Mouse (Mus musculus) heart, embryonic 13.5 days (tissue): ENCODE results near the gene Hmg20a. TPM values are rescaled to one million over a fixed set of nuclear protein-coding genes. Genes with fewer than 3 reads are reported as not detected.

Experiments
- ATAC-seq: fragments of 200-750 bp; cut with Nextera tagmentation; 2 replicates; pipeline ENCODE4 v1.8.0; 2017; ENCODE audit warnings: moderate TSS enrichment; ENCODE audit not compliant: insufficient number of reproducible peaks, low FRiP score, low TSS enrichment; ENCODE audit errors: extremely low read depth
- H3K27ac ChIP-seq: fragments of 300-500 bp; sonication (generic); replicated peaks from 2 replicates; pipeline ENCODE4 v1.5.1; 2015; ENCODE audit warnings: moderate library complexity, mild to moderate bottlenecking, inconsistent platforms
- H3K27me3 ChIP-seq: fragments of 300-500 bp; sonication (generic); replicated peaks from 2 replicates; pipeline ENCODE4 v1.6.1; 2015; ENCODE audit warnings: mild to moderate bottlenecking, inconsistent platforms
- H3K36me3 ChIP-seq: fragments of 300-500 bp; sonication (generic); 2 replicates; pipeline ENCODE4 v1.6.1; 2015; ENCODE audit warnings: mild to moderate bottlenecking, inconsistent platforms
- H3K4me1 ChIP-seq: fragments of 300-500 bp; sonication (generic); 2 replicates; pipeline ENCODE4 v1.6.1; 2015; ENCODE audit warnings: inconsistent platforms
- H3K4me2 ChIP-seq: fragments of 300-500 bp; sonication (generic); 2 replicates; pipeline ENCODE4 v1.6.1; 2015; ENCODE audit warnings: inconsistent platforms, mild to moderate bottlenecking, moderate library complexity
- H3K4me3 ChIP-seq: fragments of 300-500 bp; sonication (generic); 2 replicates; pipeline ENCODE4 v1.5.1; 2015; ENCODE audit warnings: moderate library complexity, mild to moderate bottlenecking, inconsistent platforms
- H3K9ac ChIP-seq: fragments of 300-500 bp; sonication (generic); 2 replicates; pipeline ENCODE4 v1.6.1; 2015; ENCODE audit warnings: inconsistent platforms, mild to moderate bottlenecking, moderate library complexity
- H3K9me3 ChIP-seq: fragments of 300-500 bp; sonication (generic); 2 replicates; pipeline ENCODE4 v1.6.1; 2016; ENCODE audit warnings: inconsistent platforms
- WGBS: fragments of 180-500 bp; shearing (Covaris S2); methylation state at CpG from one replicate; pipeline ENCODE4 v1.1.7; 2015; ENCODE audit warnings: mixed read lengths; 5-methylcytosine and 5-hydroxymethylcytosine counted together
- polyA plus RNA-seq: library from polyadenylated mRNA; unstranded; fragments of >200 nt; fragmentation: Nextera tagmentation; extraction: Ambion mirVana; gene quantifications from 2 replicates; pipeline ENCODE4 v1.2.1, GENCODE M21; 2015

Gene Hmg20a
- polyA plus RNA-seq, 1 experiment from 2014 or later: 51.0 TPM

- no peaks in the 10 kb centered on the region for H3K36me3 ChIP-seq
Observed at GRCm38 (mm10) chr9:56439699-56440098, 21.3 kb downstream of the Hmg20a start.

GRCm38 (mm10) chr9:56451570-56451969, 33.2 kb downstream of the Hmg20a start:
- Histone ChIP-seq H3K4me2 (no peak overlapping the region), H3K9me3 (no peaks in the 10 kb centered on the region), H3K36me3 (peaks cover 23% of the 10 kb centered on the region), H3K9ac (no peak overlapping the region), H3K4me3 (no peak overlapping the region), H3K27me3 (no peaks in the 10 kb centered on the region), H3K4me1 (peaks cover 15% of the 10 kb centered on the region), H3K27ac (no peak overlapping the region)
- 79% methylated on average over 6 of the region's 6 CpGs for WGBS
- ATAC-seq: no peak

More at GRCm38 (mm10) chr9:56439699-56440098, 21.3 kb downstream of the Hmg20a start:
- no peaks in the 10 kb centered on the region for H3K27me3 ChIP-seq
- no peak overlapping the region for H3K4me2 ChIP-seq
- ATAC-seq: no peak
- H3K4me1 ChIP-seq: peaks cover 9% of the 10 kb centered on the region
- H3K27ac ChIP-seq: no peak overlapping the region
- H3K9ac ChIP-seq: no peak overlapping the region
- no peak overlapping the region for H3K4me3 ChIP-seq
- H3K9me3 ChIP-seq: no peaks in the 10 kb centered on the region
- 39% methylated on average over 7 of the region's 7 CpGs for WGBS

GRCm38 (mm10) chr9:56453038-56453815, 34.8 kb downstream of the Hmg20a start:
- Histone ChIP-seq H3K9me3 (no peaks in the 10 kb centered on the region), H3K36me3 (peaks cover 34% of the 10 kb centered on the region), H3K27ac (no peak overlapping the region), H3K4me2 (no peak overlapping the region), H3K4me1 (peaks cover 15% of the 10 kb centered on the region), H3K4me3 (no peak overlapping the region), H3K9ac (no peak overlapping the region), H3K27me3 (no peaks in the 10 kb centered on the region)
- ATAC-seq: no peak
- WGBS: 76% methylated on average over 2 of the region's 2 CpGs

- no peak for ATAC-seq
- Histone ChIP-seq H3K27ac (no peak overlapping the region), H3K4me3 (no peak overlapping the region), H3K27me3 (no peaks in the 10 kb centered on the region), H3K9me3 (no peaks in the 10 kb centered on the region), H3K36me3 (peaks cover 25% of the 10 kb centered on the region), H3K4me2 (no peak overlapping the region), H3K4me1 (peaks cover 20% of the 10 kb centered on the region), H3K9ac (no peak overlapping the region)
- 88% methylated on average over 3 of the region's 3 CpGs for WGBS
Observed at GRCm38 (mm10) chr9:56456426-56456825, 38.0 kb downstream of the Hmg20a start.

GRCm38 (mm10) chr9:56460987-56461386, 42.6 kb downstream of the Hmg20a start:
- Histone ChIP-seq H3K36me3 (peaks cover 21% of the 10 kb centered on the region), H3K4me1 (peaks cover 42% of the 10 kb centered on the region), H3K4me2 (no peak overlapping the region), H3K9me3 (no peaks in the 10 kb centered on the region), H3K27me3 (no peaks in the 10 kb centered on the region), H3K4me3 (no peak overlapping the region), H3K9ac (no peak overlapping the region), H3K27ac (no peak overlapping the region)
- no peak for ATAC-seq
- WGBS: 75% methylated on average over 5 of the region's 5 CpGs

- H3K9ac ChIP-seq: no peak overlapping the region
- peaks cover 14% of the 10 kb centered on the region for H3K36me3 ChIP-seq
- no peak overlapping the region for H3K4me2 ChIP-seq
- peak overlapping the region; percentile 77 for H3K27ac ChIP-seq
- no peak overlapping the region for H3K4me3 ChIP-seq
- WGBS: 96% methylated on average over 1 of the region's 1 CpGs
- H3K27me3 ChIP-seq: no peaks in the 10 kb centered on the region
- H3K9me3 ChIP-seq: no peaks in the 10 kb centered on the region
- H3K4me1 ChIP-seq: peaks cover 47% of the 10 kb centered on the region
- ATAC-seq: no peak
Observed at GRCm38 (mm10) chr9:56462606-56463005, 44.2 kb downstream of the Hmg20a start.

GRCm38 (mm10) chr9:56463046-56463445, 44.6 kb downstream of the Hmg20a start:
- 83% methylated on average over 2 of the region's 2 CpGs for WGBS
- Histone ChIP-seq H3K27ac (peak overlapping the region; percentile 77), H3K36me3 (peaks cover 18% of the 10 kb centered on the region), H3K9ac (no peak overlapping the region), H3K9me3 (no peaks in the 10 kb centered on the region), H3K4me2 (no peak overlapping the region), H3K27me3 (no peaks in the 10 kb centered on the region), H3K4me1 (peaks cover 47% of the 10 kb centered on the region), H3K4me3 (no peak overlapping the region)
- ATAC-seq: no peak

GRCm38 (mm10) chr9:56463686-56464515, 45.5 kb downstream of the Hmg20a start:
- Histone ChIP-seq H3K4me1 (peaks cover 47% of the 10 kb centered on the region), H3K4me2 (no peak overlapping the region), H3K36me3 (peaks cover 26% of the 10 kb centered on the region), H3K27ac (peak overlapping the region; percentile 77), H3K9me3 (no peaks in the 10 kb centered on the region), H3K27me3 (no peaks in the 10 kb centered on the region), H3K9ac (no peak overlapping the region), H3K4me3 (no peak overlapping the region)
- no peak for ATAC-seq
- 56% methylated on average over 4 of the region's 4 CpGs for WGBS

GRCm38 (mm10) chr9:56464863-56465654, 46.6 kb downstream of the Hmg20a start:
- H3K9me3 ChIP-seq: no peaks in the 10 kb centered on the region
- peaks cover 52% of the 10 kb centered on the region for H3K4me1 ChIP-seq
- H3K4me3 ChIP-seq: no peak overlapping the region
- H3K36me3 ChIP-seq: peaks cover 35% of the 10 kb centered on the region
- no peak for ATAC-seq
- 51% methylated on average over 23 of the region's 23 CpGs for WGBS
- peak overlapping the region; percentile 16; the same call in 1 of the 2 replicates for H3K4me2 ChIP-seq
- peak overlapping the region; percentile 77 for H3K27ac ChIP-seq
- peak overlapping the region; percentile 20; the same call in 1 of the 2 replicates for H3K9ac ChIP-seq
- no peaks in the 10 kb centered on the region for H3K27me3 ChIP-seq

GRCm38 (mm10) chr9:56466251-56466650, 47.8 kb downstream of the Hmg20a start:
- no peaks in the 10 kb centered on the region for H3K27me3 ChIP-seq
- H3K4me2 ChIP-seq: 0 out of 2 replicates have a peak overlapping the region, but pooled peaks have one; percentile 6
- WGBS: 65% methylated on average over 4 of the region's 4 CpGs
- peaks cover 63% of the 10 kb centered on the region for H3K4me1 ChIP-seq
- H3K9ac ChIP-seq: no peak overlapping the region
- H3K4me3 ChIP-seq: no peak overlapping the region
- H3K9me3 ChIP-seq: no peaks in the 10 kb centered on the region
- H3K36me3 ChIP-seq: peaks cover 35% of the 10 kb centered on the region
- peak overlapping the region; percentile 67; the same call in 1 of the 2 replicates for H3K27ac ChIP-seq
- no peak for ATAC-seq

- Histone ChIP-seq H3K9me3 (no peaks in the 10 kb centered on the region), H3K4me1 (peaks cover 40% of the 10 kb centered on the region), H3K4me3 (no peak overlapping the region), H3K27me3 (no peaks in the 10 kb centered on the region), H3K9ac (no peak overlapping the region), H3K27ac (peak overlapping the region; percentile 71), H3K4me2 (peak overlapping the region; percentile 8; the same call in 1 of the 2 replicates), H3K36me3 (peaks cover 61% of the 10 kb centered on the region)
- 35% methylated on average over 2 of the region's 2 CpGs for WGBS
- ATAC-seq: no peak
Observed at GRCm38 (mm10) chr9:56469656-56470055, 51.2 kb downstream of the Hmg20a start.
